Mouse (Mus musculus): ENCODE measurements around the gene Fgf3. TPM values are rescaled to one million over a fixed set of nuclear protein-coding genes. Genes with fewer than 3 reads are reported as not detected.

Gene Fgf3
- not detected for total RNA-seq (2021)

DNA sequence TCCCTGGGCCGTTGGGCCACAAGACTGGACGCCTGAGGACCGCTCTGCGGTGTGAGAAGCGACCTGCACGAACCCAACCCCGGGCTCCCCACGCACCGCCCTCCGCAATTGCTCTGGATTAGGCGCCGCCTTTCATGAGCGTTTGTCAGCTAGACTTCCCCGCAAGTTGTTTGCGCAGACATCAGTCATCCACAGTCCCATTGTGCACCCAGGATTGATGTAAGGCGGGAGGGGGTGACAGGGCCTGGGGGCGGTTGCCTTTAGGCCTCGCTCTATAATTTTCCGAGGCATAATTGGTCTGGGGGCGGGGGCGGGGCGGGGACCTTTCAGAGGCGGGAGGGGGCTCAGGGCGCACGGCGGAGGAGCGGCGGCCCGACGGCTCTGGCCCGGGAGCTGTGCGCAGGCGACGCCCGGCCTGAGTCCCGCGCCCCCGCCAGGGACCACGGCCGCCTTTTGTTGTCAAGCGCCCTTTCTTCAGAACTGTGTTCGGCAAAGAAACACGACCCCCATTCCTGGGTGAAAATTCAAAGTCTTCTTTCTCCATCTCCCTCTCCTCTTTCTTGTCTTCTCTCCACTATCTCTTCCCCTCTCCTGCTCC is at the start of gene Fgf3:
TSS of gene Fgf3 (plus strand) at position 193 of the 598 bp plus-strand sequence.
- DNase-seq, result no peak

DNA sequence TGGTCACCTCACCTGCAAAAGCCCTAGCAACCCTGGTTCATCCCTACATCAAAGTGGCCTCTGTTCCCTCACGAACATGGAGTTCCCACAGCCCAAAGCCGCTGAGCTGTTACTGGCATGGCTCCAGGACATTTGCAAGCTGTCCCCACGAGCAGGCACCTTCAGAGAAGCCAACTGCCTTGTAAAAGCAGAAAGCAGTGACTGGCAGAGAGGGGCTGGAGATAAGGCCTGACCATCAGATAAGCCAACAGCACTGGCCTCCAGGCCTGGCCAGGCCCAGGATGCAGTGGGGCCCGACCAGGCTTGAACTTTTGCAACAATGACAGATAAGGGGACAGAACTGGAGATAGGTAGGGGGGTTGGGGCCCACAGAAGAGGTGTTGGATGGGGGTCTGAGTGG is 49.3 kb upstream of the Fgf3 start:
- DNase-seq, result peak; percentile 62

GRCm38 (mm10) chr7:144789601-144790556 is 48.0 kb upstream of the Fgf3 start:
- no peak for DNase-seq

- DNase-seq, result no peak
Measured at GRCm38 (mm10) chr7:144791426-144791825, 46.5 kb upstream of the Fgf3 start.

DNA sequence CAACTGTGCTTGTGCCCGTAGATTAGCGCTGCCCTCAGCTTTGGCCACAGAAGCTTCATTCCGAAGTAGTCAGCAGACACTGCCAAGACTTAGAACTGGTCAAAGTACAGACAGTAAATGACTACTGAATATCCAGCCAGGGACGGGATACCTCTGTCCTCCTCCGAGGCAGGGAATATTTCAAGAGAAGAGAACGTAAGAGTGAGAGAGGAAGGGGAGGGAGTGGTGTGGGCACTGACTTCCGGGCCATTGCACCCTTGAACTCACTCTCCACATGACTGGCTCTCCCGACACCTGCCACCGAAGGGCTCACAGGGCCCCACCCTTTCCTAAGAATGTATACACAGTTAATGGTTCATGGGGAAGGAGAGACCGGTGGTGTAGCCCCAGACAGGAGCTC is 44.6 kb upstream of the Fgf3 start:
- DNase-seq, result no peak

- no peak for DNase-seq
Measured at GRCm38 (mm10) chr7:144795976-144796474, 41.9 kb upstream of the Fgf3 start.

DNA sequence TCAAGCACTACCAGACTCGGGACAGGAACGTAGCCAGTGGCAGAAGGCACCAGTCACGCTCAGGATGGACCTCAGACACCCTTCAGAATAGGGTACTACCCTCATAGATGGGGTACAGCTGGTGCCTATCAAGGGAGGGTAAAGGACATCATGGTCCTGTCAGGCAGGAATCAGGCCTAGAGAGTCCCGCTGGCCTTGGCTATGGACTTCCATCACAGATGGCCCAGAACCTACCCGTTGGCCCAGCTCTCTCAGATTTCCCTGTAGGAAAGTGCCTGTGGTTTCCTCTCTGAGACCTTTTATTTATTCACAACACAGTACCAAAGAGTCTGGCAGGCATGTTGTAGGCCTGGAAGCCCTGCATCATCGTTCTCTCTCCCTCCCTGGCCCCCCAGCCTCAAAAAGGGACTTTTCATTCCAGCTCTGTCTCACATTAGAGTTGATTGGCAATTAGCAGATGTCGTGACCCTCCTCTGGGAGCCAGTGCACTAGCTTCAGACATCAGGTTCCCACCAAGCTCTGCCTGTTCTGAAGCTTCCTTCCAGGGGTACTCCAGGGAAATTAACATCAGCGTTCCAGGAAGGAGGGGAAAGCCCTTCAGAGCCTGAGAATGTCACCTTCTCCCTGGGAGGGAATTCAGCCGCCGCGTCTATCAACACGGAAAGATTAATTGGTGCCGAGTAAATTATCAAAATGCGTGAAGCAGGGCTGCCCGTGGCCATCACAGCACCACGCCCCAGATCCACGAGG is 40.7 kb upstream of the Fgf3 start:
- DNase-seq, result no peak

- DNase-seq, result peak; percentile 39
Measured at GRCm38 (mm10) chr7:144798471-144798870, 39.4 kb upstream of the Fgf3 start.

DNA sequence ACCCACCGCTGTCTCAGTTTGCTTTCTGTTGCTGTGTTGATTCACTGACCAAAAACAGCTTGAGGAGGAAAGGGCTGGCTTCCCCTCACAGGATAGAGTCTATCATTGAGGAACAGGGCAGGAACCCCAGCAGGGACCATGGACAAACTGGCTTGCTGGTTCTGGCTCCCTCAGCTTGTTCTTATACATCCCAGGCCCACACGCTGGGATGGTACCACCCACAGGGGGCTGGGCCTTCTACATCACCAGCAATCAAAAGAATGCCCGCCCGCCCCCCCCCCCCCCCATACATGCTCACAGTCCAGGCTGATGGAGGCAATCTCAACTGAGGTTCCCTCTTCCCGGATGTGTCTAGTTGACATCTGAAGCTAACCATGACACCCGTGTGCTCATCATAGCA is 30.8 kb upstream of the Fgf3 start:
- no peak for DNase-seq

- no peak for DNase-seq
Measured at GRCm38 (mm10) chr7:144807976-144808577, 29.8 kb upstream of the Fgf3 start.

GRCm38 (mm10) chr7:144811521-144811920 is 26.4 kb upstream of the Fgf3 start:
- no peak for DNase-seq

DNA sequence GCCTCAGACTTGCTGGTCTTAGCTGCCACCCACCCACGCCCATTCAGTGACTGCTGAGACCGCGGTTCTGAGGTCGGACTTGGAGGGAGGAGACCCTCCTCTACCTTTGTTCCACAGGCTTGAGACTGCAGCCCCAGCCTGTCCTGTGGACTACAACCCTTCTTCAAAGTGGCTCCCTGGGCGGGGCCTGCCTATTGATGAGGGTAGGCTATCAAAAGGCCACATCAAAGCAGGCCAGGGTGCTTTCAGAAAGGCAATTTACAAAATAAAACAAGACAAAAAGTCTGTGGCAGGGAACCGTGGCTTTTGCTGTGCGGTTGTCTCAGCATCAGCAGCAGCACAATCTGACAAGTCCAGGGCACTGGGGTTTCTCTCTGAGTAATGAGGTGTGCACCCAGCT is 16.0 kb upstream of the Fgf3 start:
- DNase-seq, result no peak

- DNase-seq, result peak; percentile 49
Measured at GRCm38 (mm10) chr7:144823988-144824387, 13.9 kb upstream of the Fgf3 start.

DNA sequence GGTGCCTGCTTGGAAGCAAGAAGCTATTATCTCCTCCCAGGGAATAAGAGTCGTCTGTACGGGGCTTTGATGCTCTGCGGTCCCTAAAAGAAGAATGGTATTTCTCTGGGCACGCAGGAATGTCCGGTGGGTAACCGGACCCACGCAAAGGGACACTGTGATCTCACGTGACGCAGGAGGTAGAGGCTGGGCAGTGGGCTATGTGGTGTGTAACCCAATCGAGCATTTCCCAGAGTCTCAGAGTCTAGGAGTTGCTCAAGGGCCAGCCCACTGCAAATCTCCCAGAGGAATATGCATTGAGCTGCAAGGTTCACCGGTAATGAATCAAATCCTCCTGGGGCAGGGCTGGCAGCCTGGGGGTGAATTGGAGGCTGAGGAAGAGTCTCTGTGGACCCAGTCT is 9.5 kb upstream of the Fgf3 start:
- DNase-seq, result no peak

- DNase-seq, result no peak
Measured at GRCm38 (mm10) chr7:144838522-144839503, 930 bp downstream of the Fgf3 start.

GRCm38 (mm10) chr7:144846158-144846557 is 8.3 kb downstream of the Fgf3 start:
- peak; percentile 65 for DNase-seq

GRCm38 (mm10) chr7:144847067-144847466 is 9.2 kb downstream of the Fgf3 start, which contains the start of gene Fgf4:
Gene Fgf4 (plus strand): TSS chr7:144847367.
- no peak for DNase-seq

GRCm38 (mm10) chr7:144851321-144851720 is 13.4 kb downstream of the Fgf3 start:
- DNase-seq, result no peak

DNA sequence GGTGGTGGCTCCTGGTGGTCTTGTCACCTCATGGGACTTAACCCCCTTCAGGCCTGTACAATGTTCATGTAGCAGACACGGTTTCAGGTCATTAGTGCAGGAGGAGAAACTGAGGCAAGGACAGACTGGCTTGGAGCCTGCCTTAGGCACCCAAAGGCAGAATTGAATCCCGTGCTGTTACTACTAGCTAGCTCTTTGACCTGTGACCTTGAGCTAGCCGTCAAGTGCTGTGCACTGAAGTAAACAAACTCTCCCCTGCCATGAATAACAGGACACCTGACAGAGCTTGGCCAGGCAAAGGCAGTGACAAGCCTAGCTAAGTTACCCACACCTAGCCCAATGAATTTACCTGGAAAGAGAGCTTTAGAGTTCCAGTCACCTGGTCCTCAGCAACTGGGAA is 17.1 kb downstream of the Fgf3 start:
- no peak for DNase-seq

GRCm38 (mm10) chr7:144857158-144857557 is 19.3 kb downstream of the Fgf3 start:
- DNase-seq, result no peak

- no peak for DNase-seq
Measured at GRCm38 (mm10) chr7:144857826-144858342, 20.0 kb downstream of the Fgf3 start.
